Mouse (Mus musculus) cortical plate, adult 2 months (tissue): ENCODE results near the gene Arid5b.

Source experiments
- CTCF ChIP-seq: fragments of 200-500 bp; IDR thresholded peaks from 2 replicates; pipeline ENCODE4 v1.5.1; 2011; ENCODE audit warnings: mild to moderate bottlenecking, control low read depth, low read length; ENCODE audit not compliant: insufficient read depth; ENCODE audit errors: extremely low read depth
- POLR2A ChIP-seq: fragments of 200-500 bp; IDR thresholded peaks from 2 replicates; pipeline ENCODE4 v1.6.1; 2011; ENCODE audit warnings: mild to moderate bottlenecking, low read length, control low read depth; ENCODE audit not compliant: insufficient read depth; ENCODE audit errors: extremely low read depth

DNA sequence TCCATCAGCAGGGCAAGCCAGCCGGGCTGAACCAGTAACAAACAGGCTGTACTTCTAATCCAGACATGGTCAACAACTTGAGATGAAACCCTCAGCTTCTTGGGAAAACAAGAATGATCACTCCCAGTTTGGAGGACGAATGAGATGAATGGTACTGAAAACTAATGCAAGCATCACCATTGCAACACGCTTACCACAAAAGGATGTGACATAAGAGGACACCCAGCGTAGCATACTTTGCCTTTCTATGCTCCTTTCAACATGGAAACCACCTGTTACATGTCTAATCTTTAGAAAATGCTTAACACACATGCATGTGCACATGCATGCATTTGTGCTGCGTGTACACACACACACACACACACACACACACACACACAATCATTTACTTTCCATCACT is 146.4 kb downstream of the Arid5b start:
- TF ChIP-seq POLR2A (no peak), CTCF (no peak)
